Mouse (Mus musculus) kidney, adult 11 months (tissue): ENCODE data around the gene Tob2.

Experiments
- DNase-seq: peaks from one replicate; pipeline ENCODE4 v3.0.0; 2022

The Tob2 gene

GRCm38 (mm10) chr15:81860471-81861135 is 2.0 kb upstream of the Tob2 start:
- DNase-seq: no peak

- peak; percentile 95 for DNase-seq
Observed at GRCm38 (mm10) chr15:81859330-81860255, 997 bp upstream of the Tob2 start.

- peak; percentile 92 for DNase-seq
Observed at GRCm38 (mm10) chr15:81858138-81858516, 469 bp downstream of the Tob2 start.

GRCm38 (mm10) chr15:81857724-81858116 is 876 bp downstream of the Tob2 start:
- DNase-seq: no peak

GRCm38 (mm10) chr15:81856938-81857723 is 1.5 kb downstream of the Tob2 start:
- no peak for DNase-seq

GRCm38 (mm10) chr15:81856030-81856790 is 2.4 kb downstream of the Tob2 start:
- DNase-seq: peak; percentile 92

- peak; percentile 59 for DNase-seq
Observed at GRCm38 (mm10) chr15:81853081-81853480, 5.5 kb downstream of the Tob2 start.

GRCm38 (mm10) chr15:81852411-81853000 is 6.1 kb downstream of the Tob2 start:
- no peak for DNase-seq

- DNase-seq: no peak
Observed at GRCm38 (mm10) chr15:81851375-81851774, 7.2 kb downstream of the Tob2 start.

- no peak for DNase-seq
Observed at GRCm38 (mm10) chr15:81850718-81851117, 7.9 kb downstream of the Tob2 start.

- no peak for DNase-seq
Observed at GRCm38 (mm10) chr15:81849104-81849503, 9.5 kb downstream of the Tob2 start.

GRCm38 (mm10) chr15:81848301-81848700 is 10.3 kb downstream of the Tob2 start:
- peak; percentile 62 for DNase-seq

GRCm38 (mm10) chr15:81847861-81848260 is 10.7 kb downstream of the Tob2 start:
- no peak for DNase-seq

- DNase-seq: no peak
Observed at GRCm38 (mm10) chr15:81847161-81847560, 11.4 kb downstream of the Tob2 start.

- no peak for DNase-seq
Observed at GRCm38 (mm10) chr15:81846755-81847154, 11.8 kb downstream of the Tob2 start.

GRCm38 (mm10) chr15:81845724-81846123 is 12.9 kb downstream of the Tob2 start:
- DNase-seq: peak; percentile 88

- no peak for DNase-seq
Observed at GRCm38 (mm10) chr15:81845033-81845625, 13.5 kb downstream of the Tob2 start.

GRCm38 (mm10) chr15:81842275-81842674 is 16.3 kb downstream of the Tob2 start:
- DNase-seq: no peak

- no peak for DNase-seq
Observed at GRCm38 (mm10) chr15:81840306-81840705, 18.3 kb downstream of the Tob2 start.

GRCm38 (mm10) chr15:81839634-81840033 is 19.0 kb downstream of the Tob2 start:
- DNase-seq: peak; percentile 98

- peak; percentile 76 for DNase-seq
Observed at GRCm38 (mm10) chr15:81838554-81839235, 19.9 kb downstream of the Tob2 start.
